Mouse (Mus musculus): ENCODE data around the gene Lyl1.

Lyl1 gene

GRCm38 (mm10) chr8:84700941-84701911 lies at the start of gene Lyl1:
Gene Lyl1, plus strand, starts transcription at chr8:84701457.
- no peak for DNase-seq (ENCODE audit: low spot score)

- no peak for DNase-seq (ENCODE audit: low spot score)
Observed at GRCm38 (mm10) chr8:84653092-84653631, 48.1 kb upstream of the Lyl1 start.

DNA sequence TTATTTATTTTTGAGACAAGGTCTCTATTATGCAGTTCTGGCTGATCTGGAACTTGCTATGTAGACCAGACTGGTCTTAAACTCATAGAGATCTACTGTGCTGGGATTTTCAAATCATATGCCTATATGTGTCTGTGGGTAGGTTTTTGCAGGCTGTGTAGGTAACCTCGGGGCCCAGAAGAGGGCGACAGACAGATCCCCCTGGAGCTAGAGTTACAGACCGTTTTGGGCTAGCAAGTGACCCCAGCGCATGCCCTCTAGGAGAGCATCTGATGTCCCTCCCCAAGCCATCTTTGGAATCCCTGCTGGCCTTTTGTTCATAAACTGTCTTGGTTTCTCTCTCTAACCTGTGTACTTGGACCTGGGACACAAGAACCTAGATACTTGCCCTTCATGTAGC lies 46.7 kb upstream of the Lyl1 start:
- DNase-seq (ENCODE audit: low spot score): no peak

DNA sequence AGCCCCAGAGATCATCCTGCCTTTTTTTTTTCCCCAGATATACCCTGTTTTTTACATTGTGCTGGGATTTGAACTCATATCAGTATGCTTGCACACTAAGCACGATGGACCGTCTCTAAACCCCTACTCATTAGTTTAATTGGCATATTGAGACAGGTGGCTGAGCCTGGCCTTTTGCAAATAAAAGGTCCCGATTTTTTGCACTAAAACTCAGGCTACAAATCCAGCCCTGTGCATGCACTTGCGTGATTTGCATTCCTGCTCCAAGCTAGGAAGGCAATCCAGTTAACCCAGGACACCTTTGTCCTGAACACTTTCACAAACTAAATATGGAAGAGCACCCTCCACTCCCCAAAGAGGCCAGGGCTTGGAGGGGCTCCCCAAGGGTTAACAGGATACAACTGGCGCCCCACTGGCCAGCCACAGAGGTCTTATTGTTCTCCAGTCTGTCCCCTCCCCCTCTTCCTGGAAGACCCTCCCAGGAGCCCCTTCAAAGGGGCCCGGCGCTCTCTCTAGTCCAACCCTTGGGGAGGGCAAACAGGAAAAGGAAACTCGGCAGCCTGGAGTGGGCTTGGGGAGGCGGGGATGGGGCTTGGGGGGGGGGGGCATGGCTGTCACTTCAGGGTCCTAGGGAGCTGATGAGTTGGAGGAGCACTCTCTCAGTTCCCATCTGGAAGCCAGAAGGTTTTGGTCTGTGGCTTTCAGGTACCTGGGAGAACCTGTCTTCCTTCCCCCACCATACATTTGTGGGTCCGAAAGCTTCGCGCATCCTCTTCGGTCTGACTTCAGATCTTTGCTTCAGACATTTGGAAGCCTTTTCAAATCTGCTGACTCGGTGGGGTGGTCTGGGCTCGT lies 45.7 kb upstream of the Lyl1 start:
- no peak for DNase-seq (ENCODE audit: low spot score)

DNA sequence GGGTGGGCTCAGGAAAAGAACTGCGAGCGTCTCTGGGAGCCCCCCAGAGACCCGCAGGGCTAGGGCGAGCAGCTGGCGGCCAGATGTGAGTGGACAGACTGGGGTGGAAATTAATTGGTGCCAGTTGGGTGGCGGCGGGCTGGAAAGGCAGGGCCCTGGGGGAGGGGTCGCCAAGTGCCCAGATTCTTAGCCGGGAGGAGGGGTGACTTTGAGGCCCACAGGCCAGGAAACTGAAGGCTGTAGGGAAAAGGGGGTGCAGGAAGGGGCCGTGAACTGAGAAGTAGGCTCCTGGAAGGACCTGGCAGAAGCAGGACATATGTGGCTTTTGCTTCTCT lies 45.1 kb upstream of the Lyl1 start:
- no peak for DNase-seq (ENCODE audit: low spot score)

GRCm38 (mm10) chr8:84656641-84657126 lies 44.6 kb upstream of the Lyl1 start:
- DNase-seq (ENCODE audit: low spot score): peak; percentile 74

DNA sequence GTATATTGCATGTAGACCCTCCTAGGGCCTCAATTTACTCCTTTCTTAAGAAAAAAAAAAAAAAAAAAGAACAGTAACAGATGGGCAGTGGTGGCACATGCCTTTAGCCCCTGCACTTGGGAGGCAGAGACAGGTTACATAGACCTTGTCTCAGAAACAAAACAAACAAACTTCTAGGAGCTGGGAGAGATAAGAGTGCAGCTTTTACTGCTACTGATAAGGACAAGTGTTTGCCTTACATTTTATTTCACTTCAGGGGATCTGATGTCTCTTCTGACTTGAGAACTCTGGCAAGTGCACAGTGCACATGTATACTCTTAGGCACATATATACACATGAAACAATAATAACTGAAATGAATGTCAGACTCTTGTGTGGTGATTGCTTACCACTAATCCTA lies 44.1 kb upstream of the Lyl1 start:
- DNase-seq (ENCODE audit: low spot score): no peak

DNA sequence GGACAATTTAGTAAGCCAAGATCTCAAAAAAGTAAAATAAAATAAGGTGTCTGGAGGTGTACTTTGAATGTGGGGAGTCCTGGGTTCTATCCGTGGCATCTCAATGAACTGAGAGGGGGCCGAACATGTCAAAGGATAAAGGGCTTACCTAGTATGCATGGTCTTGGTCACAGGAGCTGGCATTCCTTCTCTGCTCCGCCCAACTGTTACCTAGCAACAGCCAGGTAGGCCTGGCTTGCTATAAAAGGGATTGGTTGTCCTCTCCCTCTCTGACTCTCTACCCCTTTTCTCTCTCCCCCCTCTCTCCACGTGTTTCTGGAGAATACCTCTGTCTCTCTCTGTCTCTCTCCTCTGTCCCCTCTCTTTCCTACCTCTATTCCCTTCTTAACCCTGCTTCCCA lies 43.6 kb upstream of the Lyl1 start:
- no peak for DNase-seq (ENCODE audit: low spot score)

DNA sequence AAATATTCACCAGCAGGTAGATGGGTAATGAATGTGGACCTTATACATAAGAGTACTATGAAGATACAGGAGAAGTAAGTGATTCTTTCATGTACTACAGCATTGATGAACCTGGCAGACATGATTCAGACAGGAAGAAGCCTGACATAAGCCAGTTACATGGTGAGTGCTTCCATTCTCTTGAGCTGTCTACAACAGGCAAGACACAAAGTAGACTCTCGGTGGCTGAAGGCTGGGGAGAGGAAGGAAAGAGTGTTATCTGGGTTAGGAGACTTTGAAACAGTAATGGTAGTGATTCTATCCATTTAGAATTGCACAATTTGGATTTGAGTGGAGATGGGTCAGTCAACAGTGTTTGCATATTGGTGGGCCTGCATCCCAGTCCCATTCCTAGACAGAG lies 42.3 kb upstream of the Lyl1 start:
- DNase-seq (ENCODE audit: low spot score): no peak

DNA sequence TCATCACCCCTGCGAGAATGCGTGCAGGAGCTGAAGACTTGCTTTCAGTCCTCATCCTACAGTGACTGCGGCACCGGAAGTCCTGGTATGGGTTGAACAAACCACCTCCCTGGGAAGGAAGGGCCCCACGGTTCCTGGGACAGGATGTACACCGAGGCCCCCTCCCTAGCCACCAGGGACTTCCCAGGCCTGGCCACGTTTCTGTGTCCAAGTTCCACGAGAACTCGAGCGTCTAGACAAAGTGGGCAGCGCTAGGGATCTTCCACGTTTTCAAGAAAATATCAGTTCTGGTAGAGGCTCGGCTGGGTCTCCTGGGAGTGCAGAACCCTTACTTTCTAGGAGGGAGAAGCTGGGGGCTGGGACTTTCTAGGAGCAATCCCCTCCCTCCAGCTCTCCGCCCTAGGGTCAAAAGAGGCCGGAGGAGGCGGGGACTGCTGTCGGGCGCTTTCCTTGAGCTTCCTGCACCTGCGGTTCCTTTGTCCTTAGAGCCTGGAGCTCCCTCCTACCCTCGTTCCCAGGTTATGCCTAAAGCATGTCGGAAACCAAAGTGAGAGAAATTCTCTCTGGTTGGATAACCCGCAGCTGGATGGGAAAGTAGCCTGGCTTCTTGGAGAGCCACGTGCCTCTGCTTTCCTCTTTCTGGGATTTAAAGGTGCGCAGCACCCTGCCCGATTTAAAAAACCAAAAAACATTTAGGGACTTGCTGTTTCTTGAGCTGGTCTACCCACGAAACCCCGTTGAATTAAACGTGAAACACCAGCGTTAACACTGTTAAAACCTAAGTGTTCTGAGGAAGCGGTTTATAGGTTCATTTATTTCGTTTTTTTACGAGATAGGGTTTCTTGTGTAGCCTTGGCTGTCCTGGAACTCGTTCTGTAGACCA lies 41.1 kb upstream of the Lyl1 start:
- peak; percentile 69 for DNase-seq (ENCODE audit: low spot score)

DNA sequence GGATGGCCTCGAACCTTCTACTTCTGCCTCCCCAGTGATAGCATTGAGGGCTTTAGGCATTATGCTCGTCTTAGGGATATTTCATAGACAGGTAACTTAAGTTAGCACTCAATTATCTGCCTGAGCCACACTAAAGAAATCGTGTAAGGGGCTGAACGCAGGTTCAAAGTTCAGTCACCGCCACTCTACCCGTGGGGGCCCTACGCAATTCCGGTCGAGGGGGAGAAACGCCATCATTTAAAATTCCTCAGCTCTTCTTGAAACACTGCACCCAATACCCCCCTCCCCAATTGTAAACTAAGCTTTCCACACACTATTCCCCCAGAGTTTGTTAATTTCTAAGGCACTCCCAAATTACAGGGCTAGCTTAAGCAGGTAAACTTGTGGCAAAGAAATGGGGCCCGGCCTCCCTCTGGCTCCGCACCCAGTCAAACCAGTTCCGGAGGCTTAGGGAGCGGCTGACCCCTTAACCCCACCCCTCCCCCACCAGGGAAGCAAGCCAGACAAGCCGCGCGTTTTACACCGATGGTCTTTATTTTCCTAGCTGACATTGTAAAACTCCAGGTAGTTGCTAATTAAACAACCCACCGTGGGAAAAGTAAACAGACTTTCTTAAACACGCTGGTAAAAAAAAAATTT lies 40.3 kb upstream of the Lyl1 start:
- peak; percentile 70 for DNase-seq (ENCODE audit: low spot score)

- DNase-seq (ENCODE audit: low spot score): peak; percentile 85
Observed at GRCm38 (mm10) chr8:84661458-84661871, 39.8 kb upstream of the Lyl1 start.

DNA sequence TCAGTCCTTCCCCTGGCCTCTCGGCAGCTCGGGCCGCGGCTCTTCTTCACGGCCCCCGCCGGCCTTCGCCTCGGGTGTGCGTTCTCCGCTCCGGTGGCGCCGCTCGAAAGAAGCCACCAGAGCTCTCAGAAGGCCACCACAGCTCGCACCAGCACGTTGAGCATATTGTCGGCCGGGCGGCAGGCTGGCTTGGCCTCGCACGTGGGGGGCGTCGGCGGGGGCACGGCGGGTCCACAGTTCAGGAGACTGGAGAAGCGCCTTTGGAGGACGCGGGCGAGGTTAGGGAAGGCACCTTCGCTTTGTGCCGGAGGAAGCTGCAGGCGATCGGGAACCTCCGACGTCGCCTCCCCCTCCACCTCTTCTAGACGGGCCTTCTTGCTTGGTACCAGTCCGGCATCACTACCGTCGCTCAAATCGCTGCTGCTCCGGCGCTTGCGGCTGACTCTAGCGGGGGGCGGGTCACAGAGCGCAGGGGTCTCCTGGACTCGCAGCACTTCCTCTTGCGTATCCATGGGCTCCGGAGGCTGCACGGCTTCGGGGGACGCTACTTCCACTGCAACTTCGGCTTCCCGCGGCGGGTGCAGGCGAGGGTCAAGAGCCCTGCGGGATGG lies 39.2 kb upstream of the Lyl1 start:
- peak; percentile 66 for DNase-seq (ENCODE audit: low spot score)

DNA sequence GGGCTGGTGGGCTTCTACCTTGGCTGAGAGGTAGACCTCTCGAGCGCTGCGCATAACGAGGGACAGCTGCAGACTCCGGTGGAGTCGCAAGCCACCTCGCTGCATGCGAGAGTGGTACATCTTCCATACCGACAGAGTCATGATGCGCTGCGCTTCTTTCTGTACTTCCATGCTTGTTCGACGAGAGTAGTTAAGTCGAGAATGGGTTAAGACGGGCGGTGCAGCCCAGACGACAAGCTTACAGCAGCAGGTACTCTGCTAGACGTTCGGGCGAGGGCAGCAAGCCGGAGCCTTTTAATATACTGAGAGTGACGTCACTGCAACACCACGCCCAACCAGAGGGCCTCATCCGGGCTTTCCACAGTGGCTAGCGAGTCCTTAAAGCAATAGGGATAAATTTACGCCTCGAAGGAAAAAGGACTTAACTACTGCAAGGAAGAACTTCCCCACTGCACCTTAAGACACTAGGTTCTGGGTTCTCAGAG lies 38.6 kb upstream of the Lyl1 start, which contains the start of gene Ier2:
Gene Ier2, minus strand, starts transcription at position 272 of the 485 bp plus-strand sequence.
- DNase-seq (ENCODE audit: low spot score): peak; percentile 91

DNA sequence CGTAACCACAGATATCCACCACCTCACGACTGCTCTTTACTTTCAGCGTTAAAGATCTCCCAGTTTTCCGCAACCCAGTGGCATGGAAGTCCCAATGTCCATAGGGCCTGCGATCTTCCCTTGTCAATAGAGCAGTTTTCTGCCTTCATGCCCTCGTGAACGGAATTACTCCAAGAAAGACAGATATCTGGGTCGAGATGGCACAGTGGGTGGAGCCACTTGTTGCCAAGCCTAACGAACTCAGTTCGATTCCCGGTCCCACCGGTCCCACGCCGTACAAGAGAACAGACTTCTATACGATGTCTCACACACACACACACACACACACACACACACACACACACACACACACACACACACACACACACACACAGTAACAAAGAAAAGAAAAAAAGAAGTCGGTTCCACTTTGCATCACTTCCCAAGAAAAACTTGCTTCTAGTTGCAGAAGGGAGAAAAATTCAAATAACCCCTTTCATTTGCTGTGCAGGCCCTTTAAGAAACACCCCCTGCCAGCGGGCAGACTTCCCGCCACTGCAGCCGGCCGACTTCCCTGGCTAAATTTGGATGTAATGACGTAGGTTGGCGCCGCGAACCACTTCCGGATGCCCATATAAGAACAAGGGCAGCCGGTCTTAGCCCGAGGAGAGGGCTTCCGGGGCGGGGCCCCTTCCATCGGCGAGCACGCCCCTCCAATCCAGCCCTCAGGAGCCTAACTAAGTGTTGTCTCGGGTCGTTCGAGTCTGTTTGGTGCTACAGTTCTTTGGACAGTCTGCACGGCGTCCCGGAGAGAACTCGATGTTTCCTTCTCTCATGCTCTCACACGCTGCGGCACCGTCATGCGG lies 37.6 kb upstream of the Lyl1 start:
- peak; percentile 95 for DNase-seq (ENCODE audit: low spot score)

- peak; percentile 82 for DNase-seq (ENCODE audit: low spot score)
Observed at GRCm38 (mm10) chr8:84664566-84665384, 36.5 kb upstream of the Lyl1 start.

- no peak for DNase-seq (ENCODE audit: low spot score)
Observed at GRCm38 (mm10) chr8:84665385-84665893, 35.8 kb upstream of the Lyl1 start.

DNA sequence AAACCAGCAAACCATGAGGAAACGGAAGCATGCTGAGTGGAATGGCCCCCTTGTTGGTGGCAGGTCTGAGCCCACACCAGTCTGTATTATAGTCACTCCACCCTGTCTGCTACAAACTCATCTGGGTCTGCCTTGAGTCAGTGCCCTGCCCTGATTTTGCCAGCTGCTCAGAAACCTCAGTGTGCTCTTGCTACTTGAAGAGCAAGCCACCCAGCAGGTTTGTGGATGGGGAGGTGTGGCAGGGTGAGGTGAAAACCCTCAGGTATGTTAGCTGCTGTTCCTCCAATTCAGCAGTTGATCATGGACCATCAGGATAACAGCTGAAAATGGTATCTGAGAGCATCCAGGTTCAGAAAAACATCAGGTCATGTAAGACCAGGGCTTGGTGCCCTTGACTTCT lies 33.2 kb upstream of the Lyl1 start:
- no peak for DNase-seq (ENCODE audit: low spot score)

All from testis, postnatal 14 days (tissue).